Mouse (Mus musculus): ENCODE measurements at regions not wholly inside any gene's neighbourhood (a gene's known extent, or its start where the extent isn't known, plus 50 kb on each side); places are given as distances from the start of the nearest gene placed in this dataset.

DNA sequence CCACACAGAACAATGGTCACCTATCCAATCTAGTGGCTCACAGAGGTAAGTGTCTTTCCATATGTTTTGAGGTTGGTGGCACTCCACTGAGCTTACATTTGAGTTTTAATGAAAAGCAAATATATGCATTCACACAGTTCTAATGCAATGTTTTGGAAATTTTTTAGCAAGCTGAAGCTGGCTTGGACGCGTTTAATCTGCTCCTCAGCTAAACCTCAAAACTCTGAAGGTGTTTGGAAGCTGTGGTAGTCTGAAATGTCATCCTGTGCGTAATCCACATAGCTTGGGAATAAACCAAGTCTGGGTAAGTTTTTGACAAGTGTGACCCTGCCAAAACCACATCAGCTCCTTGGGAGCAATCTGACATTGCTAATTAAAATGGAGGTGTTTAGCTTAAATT, 173.8 kb downstream of the Cxcl12 start:
- no peaks in the 10 kb centered on the region for H3K36me3 ChIP-seq (ENCODE audit: control insufficient read depth, insufficient read depth)
- no peak overlapping the region for H3K4me3 ChIP-seq (ENCODE audit: low read depth, low read length)
- H3K4me1 ChIP-seq (replicated peaks; ENCODE audit: control insufficient read depth, insufficient read depth, low read length), result no peaks in the 10 kb centered on the region
- whole genome bisulfite sequencing, result 97% methylated on average over 3 of the region's 3 CpGs
- no peak for ATAC-seq
- no peak overlapping the region for H3K27ac ChIP-seq (ENCODE audit: low read depth, low read length)
- no peak for TF ChIP-seq CTCF (IDR thresholded peaks at IDR 0.05; ENCODE audit: low read depth)
- H3K4me2 ChIP-seq (replicated peaks; ENCODE audit: low read depth), result no peak overlapping the region
- H3K9ac ChIP-seq (ENCODE audit: low read depth, low read length), result no peak overlapping the region
- H3K9me3 ChIP-seq (ENCODE audit: control insufficient read depth), result no peaks in the 10 kb centered on the region
- H3K27me3 ChIP-seq (replicated peaks; ENCODE audit: control insufficient read depth, insufficient read depth, low read length), result no peaks in the 10 kb centered on the region

DNA sequence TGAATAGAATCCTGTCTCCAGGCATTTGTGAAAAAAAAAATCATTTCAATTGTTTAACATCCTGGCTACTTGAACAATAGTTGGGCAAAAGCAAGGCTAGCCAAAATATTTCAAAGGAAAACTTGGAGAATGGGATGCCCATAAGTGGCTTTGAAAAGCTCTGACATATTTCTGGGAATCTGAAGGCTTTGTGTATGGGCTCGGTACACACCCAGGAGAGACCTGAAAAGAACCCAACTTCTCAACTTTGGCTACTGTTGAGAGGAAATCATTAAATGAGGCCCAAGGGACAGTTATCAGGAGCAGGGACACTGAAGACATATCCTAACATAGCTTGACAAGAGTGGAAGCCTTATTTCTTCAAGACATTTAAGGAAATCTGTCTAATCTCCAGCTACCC, 179.0 kb downstream of the Cxcl12 start:
- Histone ChIP-seq H3K4me3 (ENCODE audit: low read depth, low read length) (no peak overlapping the region), H3K4me2 (replicated peaks; ENCODE audit: low read depth) (no peak overlapping the region), H3K27ac (ENCODE audit: low read depth, low read length) (no peak overlapping the region), H3K4me1 (replicated peaks; ENCODE audit: control insufficient read depth, insufficient read depth, low read length) (no peaks in the 10 kb centered on the region), H3K9me3 (ENCODE audit: control insufficient read depth) (no peaks in the 10 kb centered on the region), H3K9ac (ENCODE audit: low read depth, low read length) (no peak overlapping the region), H3K36me3 (ENCODE audit: control insufficient read depth, insufficient read depth) (no peaks in the 10 kb centered on the region), H3K27me3 (replicated peaks; ENCODE audit: control insufficient read depth, insufficient read depth, low read length) (no peaks in the 10 kb centered on the region)
- 80% methylated on average over 1 of the region's 1 CpGs for WGBS
- TF ChIP-seq CTCF (IDR thresholded peaks at IDR 0.05; ENCODE audit: low read depth), result no peak
- ATAC-seq, result no peak

DNA sequence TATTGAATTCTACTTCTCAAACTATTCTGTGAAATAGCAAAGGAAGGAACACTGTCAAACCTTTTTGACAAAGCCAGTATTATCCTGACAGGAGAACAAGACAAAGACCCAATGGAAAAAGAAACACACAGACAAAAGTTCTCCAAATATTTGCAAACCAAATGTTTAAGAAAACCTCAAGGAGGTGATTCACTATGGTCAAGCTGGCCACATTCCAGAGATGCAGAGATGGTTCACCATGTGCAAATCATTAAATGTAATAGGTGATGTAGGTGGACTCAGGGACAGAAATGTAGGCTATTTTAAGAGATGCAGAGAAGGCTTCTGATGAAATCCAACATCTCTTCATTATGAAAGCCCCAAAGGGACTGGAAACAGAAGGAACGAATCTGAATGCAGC, 183.5 kb downstream of the Cxcl12 start:
- Histone ChIP-seq H3K27ac (ENCODE audit: low read depth, low read length) (no peak overlapping the region), H3K9me3 (ENCODE audit: control insufficient read depth) (no peaks in the 10 kb centered on the region), H3K9ac (ENCODE audit: low read depth, low read length) (no peak overlapping the region), H3K4me3 (ENCODE audit: low read depth, low read length) (no peak overlapping the region), H3K36me3 (ENCODE audit: control insufficient read depth, insufficient read depth) (no peaks in the 10 kb centered on the region), H3K4me1 (replicated peaks; ENCODE audit: control insufficient read depth, insufficient read depth, low read length) (no peaks in the 10 kb centered on the region), H3K4me2 (replicated peaks; ENCODE audit: low read depth) (no peak overlapping the region), H3K27me3 (replicated peaks; ENCODE audit: control insufficient read depth, insufficient read depth, low read length) (no peaks in the 10 kb centered on the region)
- no peak for TF ChIP-seq CTCF (IDR thresholded peaks at IDR 0.05; ENCODE audit: low read depth)
- 71% methylated on average over 1 of the region's 1 CpGs for WGBS
- ATAC-seq, result no peak

DNA sequence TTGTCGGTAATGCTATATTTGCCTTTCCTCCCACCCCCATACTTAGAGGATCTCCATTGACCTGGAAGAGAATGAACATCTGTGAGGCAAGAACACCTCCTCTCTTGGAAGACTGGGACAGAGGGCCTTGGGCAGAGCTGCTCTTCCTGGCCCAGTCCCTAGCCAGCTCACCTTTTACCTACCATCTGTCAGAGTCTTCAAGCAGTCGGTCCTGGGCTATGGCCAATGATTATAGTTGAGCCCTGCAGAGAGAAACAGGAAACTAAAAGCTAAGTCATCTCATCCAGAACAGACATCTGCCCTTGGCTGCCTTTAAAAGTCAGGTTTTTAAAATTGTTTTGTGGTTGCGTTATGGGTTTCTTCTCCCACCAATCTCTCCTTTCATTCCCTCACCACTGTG, 184.8 kb downstream of the Cxcl12 start:
- Histone ChIP-seq H3K9ac (ENCODE audit: low read depth, low read length) (no peak overlapping the region), H3K4me2 (replicated peaks; ENCODE audit: low read depth) (no peak overlapping the region), H3K27ac (ENCODE audit: low read depth, low read length) (no peak overlapping the region), H3K4me1 (replicated peaks; ENCODE audit: control insufficient read depth, insufficient read depth, low read length) (no peaks in the 10 kb centered on the region), H3K36me3 (ENCODE audit: control insufficient read depth, insufficient read depth) (no peaks in the 10 kb centered on the region), H3K27me3 (replicated peaks; ENCODE audit: control insufficient read depth, insufficient read depth, low read length) (no peaks in the 10 kb centered on the region), H3K4me3 (ENCODE audit: low read depth, low read length) (no peak overlapping the region), H3K9me3 (ENCODE audit: control insufficient read depth) (no peaks in the 10 kb centered on the region)
- WGBS, result 94% methylated on average over 3 of the region's 3 CpGs
- ATAC-seq, result no peak
- no peak for TF ChIP-seq CTCF (IDR thresholded peaks at IDR 0.05; ENCODE audit: low read depth)

DNA sequence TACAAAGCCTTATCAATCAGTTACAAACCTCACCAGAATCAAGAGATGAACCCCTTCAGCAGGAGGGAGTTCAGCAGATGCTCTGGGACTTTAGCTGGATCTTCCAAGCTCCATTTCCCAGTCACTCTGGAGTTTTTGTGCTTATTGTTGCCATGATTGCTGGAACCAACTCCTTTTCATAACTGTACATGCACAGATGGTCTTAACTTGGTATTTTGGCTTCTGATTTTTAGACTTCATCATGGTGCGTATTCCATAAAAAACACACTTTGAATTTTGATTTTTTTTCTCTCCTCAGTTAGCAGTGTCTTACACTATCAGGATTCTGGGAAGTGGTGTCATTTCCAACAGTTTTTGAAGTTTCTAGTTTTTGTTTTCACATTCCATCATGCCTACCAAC, 187.8 kb downstream of the Cxcl12 start:
- no peaks in the 10 kb centered on the region for H3K9me3 ChIP-seq (ENCODE audit: control insufficient read depth)
- 100% methylated on average over 1 of the region's 1 CpGs for WGBS
- H3K36me3 ChIP-seq (ENCODE audit: control insufficient read depth, insufficient read depth), result no peaks in the 10 kb centered on the region
- no peaks in the 10 kb centered on the region for H3K27me3 ChIP-seq (replicated peaks; ENCODE audit: control insufficient read depth, insufficient read depth, low read length)
- no peak for ATAC-seq
- H3K9ac ChIP-seq (ENCODE audit: low read depth, low read length), result no peak overlapping the region
- no peak overlapping the region for H3K4me2 ChIP-seq (replicated peaks; ENCODE audit: low read depth)
- no peak overlapping the region for H3K4me3 ChIP-seq (ENCODE audit: low read depth, low read length)
- H3K27ac ChIP-seq (ENCODE audit: low read depth, low read length), result no peak overlapping the region
- no peak for TF ChIP-seq CTCF (IDR thresholded peaks at IDR 0.05; ENCODE audit: low read depth)
- H3K4me1 ChIP-seq (replicated peaks; ENCODE audit: control insufficient read depth, insufficient read depth, low read length), result no peaks in the 10 kb centered on the region

DNA sequence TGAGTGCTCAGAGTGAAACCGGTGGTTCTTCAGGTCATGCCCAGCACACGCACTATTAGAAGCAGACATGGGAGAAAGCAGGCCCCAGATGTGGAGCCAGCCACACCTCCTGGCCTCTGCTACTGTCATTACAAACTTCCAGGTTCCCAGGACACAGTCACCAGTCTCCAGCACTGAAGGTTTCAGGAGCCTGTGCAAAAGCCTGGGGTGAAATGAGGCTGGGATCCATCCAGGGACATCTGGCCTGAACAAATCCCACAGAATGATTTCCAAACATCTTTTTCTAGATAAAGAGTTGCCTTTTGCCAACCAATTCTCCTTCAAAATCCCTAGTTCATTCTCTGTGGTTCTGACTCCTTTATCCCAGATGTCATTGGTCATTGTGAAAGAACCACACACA, 191.1 kb downstream of the Cxcl12 start:
- Histone ChIP-seq H3K9ac (ENCODE audit: low read depth, low read length) (no peak overlapping the region), H3K4me2 (replicated peaks; ENCODE audit: low read depth) (no peak overlapping the region), H3K27me3 (replicated peaks; ENCODE audit: control insufficient read depth, insufficient read depth, low read length) (no peaks in the 10 kb centered on the region), H3K4me1 (replicated peaks; ENCODE audit: control insufficient read depth, insufficient read depth, low read length) (no peaks in the 10 kb centered on the region), H3K9me3 (ENCODE audit: control insufficient read depth) (no peaks in the 10 kb centered on the region), H3K27ac (ENCODE audit: low read depth, low read length) (no peak overlapping the region), H3K4me3 (ENCODE audit: low read depth, low read length) (no peak overlapping the region), H3K36me3 (ENCODE audit: control insufficient read depth, insufficient read depth) (no peaks in the 10 kb centered on the region)
- no peak for ATAC-seq
- no peak for TF ChIP-seq CTCF (IDR thresholded peaks at IDR 0.05; ENCODE audit: low read depth)
- WGBS, result 98% methylated on average over 2 of the region's 2 CpGs

DNA sequence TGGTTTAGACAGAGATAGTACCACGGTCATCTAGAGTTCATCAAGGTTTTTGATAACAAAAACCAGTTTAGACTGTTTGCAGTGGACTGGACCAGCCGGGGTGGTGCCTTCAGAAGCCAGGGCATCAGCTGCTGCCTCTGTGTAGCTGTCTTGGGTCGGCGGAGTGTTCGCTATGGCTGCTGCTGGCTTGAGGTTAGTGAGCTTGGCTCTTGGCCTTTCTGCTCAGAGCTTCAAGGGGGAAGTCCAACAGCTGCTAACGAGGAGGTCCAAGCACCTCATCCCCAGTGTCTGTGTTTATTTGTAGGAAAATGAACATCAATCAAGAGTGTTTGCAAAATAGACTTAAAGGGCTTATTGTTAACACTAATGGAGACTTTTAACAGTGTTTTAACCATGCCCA, 198.2 kb downstream of the Cxcl12 start:
- H3K36me3 ChIP-seq (ENCODE audit: control insufficient read depth, insufficient read depth), result no peaks in the 10 kb centered on the region
- no peaks in the 10 kb centered on the region for H3K9me3 ChIP-seq (ENCODE audit: control insufficient read depth)
- no peaks in the 10 kb centered on the region for H3K27me3 ChIP-seq (replicated peaks; ENCODE audit: control insufficient read depth, insufficient read depth, low read length)
- TF ChIP-seq CTCF (IDR thresholded peaks at IDR 0.05; ENCODE audit: low read depth), result no peak
- H3K9ac ChIP-seq (ENCODE audit: low read depth, low read length), result no peak overlapping the region
- no peak overlapping the region for H3K4me3 ChIP-seq (ENCODE audit: low read depth, low read length)
- no peak overlapping the region for H3K27ac ChIP-seq (ENCODE audit: low read depth, low read length)
- WGBS, result 58% methylated on average over 6 of the region's 6 CpGs
- no peaks in the 10 kb centered on the region for H3K4me1 ChIP-seq (replicated peaks; ENCODE audit: control insufficient read depth, insufficient read depth, low read length)
- no peak overlapping the region for H3K4me2 ChIP-seq (replicated peaks; ENCODE audit: low read depth)
- ATAC-seq, result no peak
